Mouse (Mus musculus) small intestine, adult 2 months (tissue): ENCODE results near the gene Acly.

Experiments
- CTCF ChIP-seq: fragments of 200-500 bp; IDR thresholded peaks from 2 replicates; pipeline ENCODE4 v1.5.1; 2012; ENCODE audit warnings: low read depth, mild to moderate bottlenecking, control low read depth, inconsistent platforms, low read length, moderate library complexity, mixed read lengths; ENCODE audit not compliant: insufficient replicate concordance, insufficient read length; ENCODE audit errors: extremely low read depth
- POLR2A ChIP-seq: fragments of 200-500 bp; IDR thresholded peaks from 2 replicates; pipeline ENCODE4 v1.6.1; 2012; ENCODE audit warnings: low read depth, mild to moderate bottlenecking, control low read depth, inconsistent platforms, low read length, moderate library complexity

DNA sequence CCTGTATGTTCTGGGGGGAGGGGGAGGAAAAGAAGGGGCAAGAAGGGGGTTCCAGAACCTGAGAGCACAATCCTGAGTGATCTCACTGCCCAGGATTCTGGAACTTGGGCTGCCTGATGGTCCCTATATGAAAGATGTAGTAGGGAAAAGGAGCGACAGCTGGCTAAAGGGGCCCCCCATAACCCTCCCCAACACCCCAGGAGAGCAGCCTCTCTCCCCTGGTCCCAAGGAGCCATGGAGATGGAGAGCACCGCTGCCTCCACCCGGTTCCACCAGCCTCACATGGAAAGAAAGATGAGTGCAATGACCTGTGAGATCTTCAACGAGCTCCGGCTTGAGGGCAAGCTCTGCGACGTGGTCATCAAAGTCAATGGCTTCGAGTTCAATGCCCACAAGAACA, 86.0 kb downstream of the Acly start, which contains the start of the genes Nt5c3b and Klhl10:
- no peak for TF ChIP-seq CTCF
- no peak for TF ChIP-seq POLR2A
